Mouse (Mus musculus): ENCODE measurements around the gene Tdpoz3. TPM values are rescaled to one million over a fixed set of nuclear protein-coding genes. Genes with fewer than 3 reads are reported as not detected.
"Not testable (repeated sequence)": the region's sequence is repeated elsewhere in the genome, so short reads cannot be mapped to it uniquely, and the experiment has no call there.

The Tdpoz3 gene
- not detected in 2 replicates for polyA plus RNA-seq (2015; fragmentation: Nextera tagmentation; extraction: Ambion mirVana)

- not testable (repeated sequence) for H3K27me3 ChIP-seq (ENCODE audit: control insufficient read depth, insufficient read depth, low read depth, low read length); ATAC-seq (ENCODE audit: low read depth); H3K4me3 ChIP-seq (ENCODE audit: low read depth, low read length); H3K9ac ChIP-seq (ENCODE audit: low read depth, low read length); H3K36me3 ChIP-seq (ENCODE audit: control insufficient read depth, insufficient read depth); H3K9me3 ChIP-seq (replicated peaks; ENCODE audit: control insufficient read depth, low read length); H3K4me2 ChIP-seq (ENCODE audit: low read depth, low read length); H3K4me1 ChIP-seq (ENCODE audit: control insufficient read depth, low read depth, low read length); H3K27ac ChIP-seq (ENCODE audit: low read length)
- WGBS (ENCODE audit: insufficient replicate concordance) = 43% methylated on average over 1 of the region's 1 CpGs
Observed at GRCm38 (mm10) chr3:93825720-93826119, at the start of gene Tdpoz3. Gene Tdpoz3 (plus strand): TSS chr3:93826020.

- H3K4me2 ChIP-seq (ENCODE audit: low read depth, low read length); H3K4me3 ChIP-seq (ENCODE audit: low read depth, low read length); H3K4me1 ChIP-seq (ENCODE audit: control insufficient read depth, low read depth, low read length); H3K27ac ChIP-seq (ENCODE audit: low read length); H3K36me3 ChIP-seq (ENCODE audit: control insufficient read depth, insufficient read depth); ATAC-seq (ENCODE audit: low read depth); H3K9ac ChIP-seq (ENCODE audit: low read depth, low read length); H3K27me3 ChIP-seq (ENCODE audit: control insufficient read depth, insufficient read depth, low read depth, low read length); H3K9me3 ChIP-seq (replicated peaks; ENCODE audit: control insufficient read depth, low read length): not testable (repeated sequence)
Observed at GRCm38 (mm10) chr3:93796098-93796497, 29.7 kb upstream of the Tdpoz3 start, which contains the start of gene Tdpoz4. Gene Tdpoz4 (plus strand): TSS chr3:93796398.

GRCm38 (mm10) chr3:93813341-93813740 lies 12.5 kb upstream of the Tdpoz3 start:
- not testable (repeated sequence) for H3K9me3 ChIP-seq (replicated peaks; ENCODE audit: control insufficient read depth, low read length); ATAC-seq (ENCODE audit: low read depth); H3K27me3 ChIP-seq (ENCODE audit: control insufficient read depth, insufficient read depth, low read depth, low read length)

GRCm38 (mm10) chr3:93858957-93859356 lies 33.1 kb downstream of the Tdpoz3 start:
- not testable (repeated sequence) for ATAC-seq (ENCODE audit: low read depth); H3K4me1 ChIP-seq (ENCODE audit: control insufficient read depth, low read depth, low read length)
- WGBS (ENCODE audit: insufficient replicate concordance) = 61% methylated on average over 8 of the region's 8 CpGs

More at GRCm38 (mm10) chr3:93813341-93813740, 12.5 kb upstream of the Tdpoz3 start:
- not testable (repeated sequence) for H3K4me1 ChIP-seq (ENCODE audit: control insufficient read depth, low read depth, low read length); H3K9ac ChIP-seq (ENCODE audit: low read depth, low read length); H3K27ac ChIP-seq (ENCODE audit: low read length); H3K4me3 ChIP-seq (ENCODE audit: low read depth, low read length); H3K36me3 ChIP-seq (ENCODE audit: control insufficient read depth, insufficient read depth); H3K4me2 ChIP-seq (ENCODE audit: low read depth, low read length)

GRCm38 (mm10) chr3:93870635-93871034 lies 44.8 kb downstream of the Tdpoz3 start:
- not testable (repeated sequence) for H3K4me2 ChIP-seq (ENCODE audit: low read depth, low read length); H3K9me3 ChIP-seq (replicated peaks; ENCODE audit: control insufficient read depth, low read length); H3K27ac ChIP-seq (ENCODE audit: low read length); H3K27me3 ChIP-seq (ENCODE audit: control insufficient read depth, insufficient read depth, low read depth, low read length); ATAC-seq (ENCODE audit: low read depth); H3K36me3 ChIP-seq (ENCODE audit: control insufficient read depth, insufficient read depth); H3K4me3 ChIP-seq (ENCODE audit: low read depth, low read length); H3K4me1 ChIP-seq (ENCODE audit: control insufficient read depth, low read depth, low read length); H3K9ac ChIP-seq (ENCODE audit: low read depth, low read length)
- WGBS (ENCODE audit: insufficient replicate concordance) = 48% methylated on average over 7 of the region's 8 CpGs

More at GRCm38 (mm10) chr3:93858957-93859356, 33.1 kb downstream of the Tdpoz3 start:
- H3K27me3 ChIP-seq (ENCODE audit: control insufficient read depth, insufficient read depth, low read depth, low read length); H3K9ac ChIP-seq (ENCODE audit: low read depth, low read length); H3K4me2 ChIP-seq (ENCODE audit: low read depth, low read length); H3K9me3 ChIP-seq (replicated peaks; ENCODE audit: control insufficient read depth, low read length); H3K27ac ChIP-seq (ENCODE audit: low read length); H3K4me3 ChIP-seq (ENCODE audit: low read depth, low read length); H3K36me3 ChIP-seq (ENCODE audit: control insufficient read depth, insufficient read depth): not testable (repeated sequence)

Other genes starting within 250 kb of the Tdpoz3 start
- gene Tdpoz2, start 173.3 kb upstream of the Tdpoz3 start, polyA plus RNA-seq (2015; fragmentation: Nextera tagmentation; extraction: Ambion mirVana) = not detected in 2 replicates
- gene Tdpoz1, start 149.7 kb upstream of the Tdpoz3 start, polyA plus RNA-seq (2015; fragmentation: Nextera tagmentation; extraction: Ambion mirVana) = not detected in 2 replicates
- gene Gm37596, start 132.9 kb upstream of the Tdpoz3 start, polyA plus RNA-seq (2015; fragmentation: Nextera tagmentation; extraction: Ambion mirVana) = not detected in 2 replicates
- gene Gm5773, start 53.0 kb upstream of the Tdpoz3 start, polyA plus RNA-seq (2015; fragmentation: Nextera tagmentation; extraction: Ambion mirVana) = not detected in 2 replicates
- gene Tdpoz4, start 29.6 kb upstream of the Tdpoz3 start, polyA plus RNA-seq (2015; fragmentation: Nextera tagmentation; extraction: Ambion mirVana) = not detected in 2 replicates
- not detected in 2 replicates for gene Gm9117, start 117.5 kb downstream of the Tdpoz3 start, polyA plus RNA-seq (2015; fragmentation: Nextera tagmentation; extraction: Ambion mirVana)
- gene Tdpoz5, start 135.3 kb downstream of the Tdpoz3 start, polyA plus RNA-seq (2015; fragmentation: Nextera tagmentation; extraction: Ambion mirVana) = not detected in 2 replicates
- not detected in 2 replicates for gene Gm9125, start 228.9 kb downstream of the Tdpoz3 start, polyA plus RNA-seq (2015; fragmentation: Nextera tagmentation; extraction: Ambion mirVana)
- gene Gm10697, start 246.6 kb downstream of the Tdpoz3 start, polyA plus RNA-seq (2015; fragmentation: Nextera tagmentation; extraction: Ambion mirVana) = not detected in 2 replicates

Data from liver, embryonic 16.5 days (tissue).